Mouse (Mus musculus) left cerebral cortex, adult 8-10 months (tissue): ENCODE measurements around the gene Tas2r134. TPM values are rescaled to one million over a fixed set of nuclear protein-coding genes. Genes with fewer than 3 reads are reported as not detected.
A peak's percentile ranks its signal among the peaks of the same experiment; 100 is the strongest.

Source experiments
- DNase-seq, 2 experiments: peaks; one replicate each; pipeline ENCODE4 v3.0.0; 2022; ENCODE audit warnings: low spot score in 2 of 2
- total RNA-seq, 4 experiments: library from RNA; stranded (reverse); gene quantifications; 2 replicates each; pipeline ENCODE4 v1.2.4; 2022

Gene Tas2r134
- total RNA-seq, result not detected

GRCm38 (mm10) chr2:51627211-51627610 lies at the start of gene Tas2r134:
Tas2r134 (plus strand) TSS chr2:51627511.
- DNase-seq, result no peak

DNA sequence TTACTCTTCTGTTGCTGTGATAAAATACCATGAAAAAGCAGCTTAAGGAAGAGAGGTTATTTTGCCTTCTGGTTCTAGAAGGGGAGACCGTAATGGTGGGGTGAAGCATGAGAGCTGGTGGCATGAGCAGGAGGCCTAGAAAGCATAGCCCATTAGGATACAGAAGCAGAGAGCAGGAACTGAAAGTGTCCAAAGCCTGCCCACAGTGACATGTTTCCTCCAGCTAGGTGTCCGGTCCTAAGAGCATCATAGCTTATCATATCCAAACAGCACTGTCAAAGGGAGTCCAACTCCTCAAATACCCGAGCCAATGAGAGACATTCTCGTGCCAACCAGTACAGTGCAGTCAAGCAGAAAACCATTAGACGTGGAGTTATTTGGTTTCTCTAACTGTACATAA lies 47.5 kb upstream of the Tas2r134 start:
- no peak for DNase-seq

DNA sequence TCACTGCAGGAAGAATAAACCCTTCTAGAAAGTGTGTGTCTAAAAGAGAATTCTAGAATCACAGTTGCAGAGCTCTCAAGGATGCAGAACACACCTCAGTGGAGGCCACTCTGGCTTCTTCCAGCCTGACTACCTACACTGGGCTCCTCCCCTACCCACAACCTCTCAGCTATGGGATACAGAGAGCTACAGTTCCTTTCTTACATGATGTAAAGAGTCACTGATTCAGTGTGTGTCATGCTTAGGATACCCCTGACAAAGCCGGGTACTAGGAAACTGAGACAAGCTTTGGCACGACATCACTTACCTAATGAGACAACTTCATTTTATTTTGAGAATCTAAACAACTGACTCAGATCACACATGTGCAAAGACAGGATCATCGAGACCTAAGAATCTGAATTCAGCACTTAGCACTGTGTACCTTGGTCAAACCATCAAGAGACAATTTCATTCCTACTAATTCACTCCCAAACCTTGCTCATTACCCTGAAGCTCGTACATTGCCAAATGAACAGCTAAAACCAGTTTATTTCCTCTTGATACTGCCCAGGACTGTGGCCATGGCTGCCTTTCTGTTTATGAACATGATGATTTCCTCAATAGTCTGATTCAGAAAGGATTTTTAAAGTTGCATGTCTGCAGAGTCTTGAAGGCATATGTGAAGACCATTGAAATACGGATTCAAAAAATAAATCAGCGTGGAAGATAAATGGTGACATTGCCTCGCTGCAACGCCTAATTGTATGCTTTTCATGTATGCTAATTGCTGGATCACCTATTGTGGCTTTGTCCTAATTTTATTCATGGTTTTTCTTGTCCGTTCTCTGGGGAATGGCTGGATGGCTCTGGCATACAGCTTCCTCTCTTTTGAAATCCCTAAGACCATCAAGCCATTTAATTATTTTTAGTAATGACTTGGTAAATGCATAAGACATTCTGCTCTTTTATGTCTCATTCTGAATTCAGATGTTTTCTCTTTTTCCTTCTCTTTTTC lies 43.0 kb upstream of the Tas2r134 start:
- no peak for DNase-seq

GRCm38 (mm10) chr2:51588336-51588735 lies 39.0 kb upstream of the Tas2r134 start:
- DNase-seq, result no peak

GRCm38 (mm10) chr2:51588895-51589294 lies 38.4 kb upstream of the Tas2r134 start:
- no peak for DNase-seq

DNA sequence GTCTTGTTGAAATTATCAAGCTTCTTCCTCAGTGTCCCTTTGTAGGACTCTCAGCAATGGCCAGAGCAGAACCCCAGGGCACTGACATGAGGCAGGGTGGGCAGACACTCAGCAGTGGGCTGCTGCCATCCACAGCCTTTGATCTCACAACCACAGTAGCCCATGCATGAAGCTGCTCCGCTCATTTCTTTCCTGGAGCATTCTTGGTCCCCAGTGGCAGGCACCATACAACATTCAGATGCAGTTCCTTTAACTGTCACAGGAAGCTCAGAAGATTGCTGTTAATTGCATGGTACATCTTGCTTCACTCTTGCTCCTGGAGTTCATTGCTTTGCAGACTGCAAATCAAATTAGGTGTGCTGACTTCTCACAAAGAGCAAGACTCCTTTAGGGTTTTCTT lies 37.7 kb upstream of the Tas2r134 start:
- DNase-seq, result no peak

DNA sequence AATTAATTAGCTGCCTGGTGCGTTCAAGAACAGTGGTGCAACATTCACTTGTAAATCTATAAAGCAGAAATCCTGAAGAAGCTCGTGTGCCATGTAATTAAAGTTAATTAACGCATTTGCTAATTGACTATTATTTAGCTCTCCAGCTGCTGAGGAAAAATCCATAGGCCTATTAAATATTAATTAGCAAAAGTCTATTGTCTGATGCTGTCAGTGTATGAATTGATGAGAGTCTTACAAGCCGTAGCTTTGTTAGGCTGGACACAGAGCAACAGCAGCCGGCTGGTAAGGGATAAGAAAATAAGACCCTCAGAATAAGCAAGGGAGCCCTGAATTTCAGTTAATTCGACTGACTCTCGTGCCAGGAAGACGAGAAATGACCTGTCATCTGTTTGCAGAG lies 37.0 kb upstream of the Tas2r134 start:
- DNase-seq, result no peak

GRCm38 (mm10) chr2:51592157-51592556 lies 35.2 kb upstream of the Tas2r134 start:
- no peak for DNase-seq

GRCm38 (mm10) chr2:51599473-51600201 lies 27.7 kb upstream of the Tas2r134 start:
- DNase-seq, result no peak

DNA sequence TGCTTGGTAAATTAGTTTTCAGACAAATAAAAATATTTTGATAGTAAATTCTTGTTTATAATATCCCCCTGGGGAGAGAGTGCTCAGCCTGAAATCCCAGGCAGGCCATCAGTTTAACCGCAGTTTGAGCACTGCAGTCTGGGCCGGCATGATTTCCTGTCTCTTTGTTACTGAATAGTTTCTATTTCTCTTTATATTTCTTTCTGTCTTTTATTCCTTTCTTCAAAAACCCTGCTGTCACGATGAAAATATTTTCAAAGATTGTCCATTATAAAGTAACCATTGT lies 27.2 kb upstream of the Tas2r134 start:
- DNase-seq, result no peak

- DNase-seq, result no peak
These were observed 26.4 kb upstream of the Tas2r134 start for GRCm38 (mm10) chr2:51600873-51601272.

DNA sequence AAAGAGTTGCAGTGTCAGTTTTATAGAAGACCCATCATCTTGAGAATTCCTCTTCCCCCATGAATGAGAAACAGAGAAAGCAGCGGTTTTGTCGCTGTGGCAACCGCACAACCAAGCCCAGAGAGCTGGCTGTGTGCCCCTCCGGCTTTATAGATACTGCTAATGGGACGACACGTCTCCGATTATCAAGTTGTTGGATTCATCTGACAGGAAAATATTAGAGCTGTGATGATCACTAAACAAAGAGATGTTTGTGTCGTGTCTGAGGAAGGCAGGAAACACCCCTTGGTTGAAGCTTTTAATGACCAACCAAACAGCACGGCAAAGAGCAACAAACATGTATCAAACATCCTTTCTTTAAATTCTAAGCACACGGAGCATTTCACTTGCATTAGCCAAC lies 17.0 kb upstream of the Tas2r134 start:
- DNase-seq, result peak in 1 of 2 experiments; percentile 6

DNA sequence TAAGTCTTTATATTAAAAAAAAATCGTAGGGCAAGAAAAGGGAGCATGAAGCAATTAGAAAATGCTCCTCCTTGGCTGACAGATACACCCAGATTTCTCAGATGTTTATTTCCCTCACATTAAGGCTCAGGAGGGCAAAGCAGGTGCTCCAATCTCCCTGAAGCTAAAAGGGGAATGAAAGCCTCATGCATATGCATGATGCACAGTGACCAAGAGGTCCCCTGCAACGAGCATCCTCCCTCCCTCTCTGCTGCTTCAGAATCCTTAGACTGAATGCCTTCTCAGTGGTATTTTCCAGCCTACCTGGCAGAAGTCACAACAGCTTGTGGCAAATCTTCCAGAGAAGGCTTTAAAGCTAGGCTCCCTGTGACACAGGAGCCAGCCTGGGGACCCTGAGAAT lies 16.4 kb upstream of the Tas2r134 start:
- no peak for DNase-seq

- no peak for DNase-seq
These were observed 13.6 kb upstream of the Tas2r134 start for GRCm38 (mm10) chr2:51613716-51614115.

DNA sequence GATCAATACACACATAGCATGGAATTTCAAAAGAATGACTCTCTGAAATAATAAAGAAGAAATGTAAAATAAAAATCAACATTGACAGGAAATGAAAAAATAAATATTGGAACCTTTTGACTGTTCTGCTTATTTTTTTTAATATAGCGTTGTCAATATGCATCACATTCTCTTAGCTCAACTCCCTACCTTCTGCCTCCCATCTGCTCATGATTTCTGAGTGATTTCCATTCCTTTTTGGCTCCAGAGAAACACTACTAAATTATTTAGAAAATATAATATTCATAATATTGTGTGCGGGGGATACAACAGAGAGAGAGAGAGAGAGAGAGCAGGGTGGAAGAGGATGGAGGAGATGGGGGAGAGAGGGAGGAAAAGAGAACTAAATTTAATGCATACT lies 5.4 kb upstream of the Tas2r134 start:
- no peak for DNase-seq

GRCm38 (mm10) chr2:51626007-51626406 lies 1.3 kb upstream of the Tas2r134 start:
- DNase-seq, result no peak

DNA sequence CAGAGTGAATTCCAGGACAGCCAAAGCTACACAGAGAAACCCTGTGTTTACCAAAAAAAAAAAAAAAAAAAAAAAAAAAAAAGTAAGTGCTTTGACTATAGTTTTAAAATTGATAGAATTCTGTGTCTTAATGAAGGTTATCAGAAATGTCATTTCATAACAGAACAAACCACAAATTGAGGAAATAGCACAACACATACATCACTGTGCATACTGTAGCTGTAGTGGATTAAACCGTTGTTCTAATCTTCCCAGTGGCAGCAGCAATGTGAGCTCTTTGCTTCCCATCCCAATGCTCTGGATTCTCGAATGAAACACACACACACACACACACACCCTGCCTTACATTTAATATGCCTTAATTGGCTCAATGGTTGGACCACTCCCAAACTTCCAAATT lies 4.1 kb downstream of the Tas2r134 start:
- no peak for DNase-seq

- no peak for DNase-seq
These were observed 10.4 kb downstream of the Tas2r134 start for GRCm38 (mm10) chr2:51637681-51638080.

GRCm38 (mm10) chr2:51641635-51642034 lies 14.3 kb downstream of the Tas2r134 start:
- DNase-seq, result no peak

GRCm38 (mm10) chr2:51643244-51644139 lies 16.2 kb downstream of the Tas2r134 start:
- no peak for DNase-seq

DNA sequence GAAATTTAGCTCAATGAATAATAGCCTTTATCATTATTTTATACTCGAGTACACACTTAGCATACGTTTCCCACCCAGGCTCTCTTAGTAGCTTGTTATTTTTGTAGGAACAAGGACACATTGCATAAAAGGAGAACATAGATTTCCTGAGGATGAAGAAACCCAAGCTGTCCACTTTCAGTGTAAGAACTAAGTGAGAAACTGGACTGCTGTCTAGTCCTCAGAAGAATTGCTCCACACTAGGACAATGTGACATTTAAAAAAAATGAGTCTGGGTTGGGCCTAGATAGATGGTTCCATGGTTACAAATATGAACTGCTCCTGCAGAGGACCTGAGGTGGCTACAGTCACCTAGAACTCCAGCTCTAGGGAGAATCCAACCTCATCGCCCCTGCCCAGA lies 20.7 kb downstream of the Tas2r134 start:
- no peak for DNase-seq

GRCm38 (mm10) chr2:51649887-51650286 lies 22.6 kb downstream of the Tas2r134 start:
- DNase-seq, result no peak
